Mouse (Mus musculus): ENCODE measurements at regions not wholly inside any gene's neighbourhood (a gene's known extent, or its start where the extent isn't known, plus 50 kb on each side); places are given as distances from the start of the nearest gene placed in this dataset.

DNA sequence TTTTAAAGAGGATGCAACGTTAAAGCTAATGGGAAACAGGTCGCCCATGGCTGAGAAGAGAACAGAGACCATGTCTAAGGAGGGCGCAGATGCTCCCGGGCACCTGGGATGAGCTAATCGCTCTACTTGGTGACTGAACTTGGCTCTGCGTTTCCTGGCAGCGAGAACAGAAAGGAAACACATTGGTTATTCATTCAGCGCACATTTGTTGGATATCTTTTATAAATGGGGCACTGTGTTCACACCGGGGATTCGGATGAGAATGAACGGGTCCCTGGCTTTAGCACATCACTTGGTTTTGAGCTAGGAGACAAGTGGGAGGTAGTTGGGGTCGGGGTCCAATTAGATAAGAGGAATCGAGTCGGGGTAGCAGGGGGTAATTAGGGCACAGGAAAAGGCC, 159.7 kb downstream of the Phlda1 start:
- no peak for TF ChIP-seq POLR2A (IDR thresholded peaks at IDR 0.05; ENCODE audit: borderline replicate concordance, low read depth, low read length)
- no peak for TF ChIP-seq CTCF (IDR thresholded peaks at IDR 0.05; ENCODE audit: low read depth, low read length)

Data from bone marrow macrophage, adult 2 months (primary cell).